Mouse (Mus musculus) small intestine, adult 2 months (tissue): ENCODE results near the gene Dock1.

Source experiments
- CTCF ChIP-seq: fragments of 200-500 bp; IDR thresholded peaks from 2 replicates; pipeline ENCODE4 v1.5.1; 2012; ENCODE audit warnings: low read depth, mild to moderate bottlenecking, control low read depth, inconsistent platforms, low read length, moderate library complexity, mixed read lengths; ENCODE audit not compliant: insufficient replicate concordance, insufficient read length; ENCODE audit errors: extremely low read depth
- POLR2A ChIP-seq: fragments of 200-500 bp; IDR thresholded peaks from 2 replicates; pipeline ENCODE4 v1.6.1; 2012; ENCODE audit warnings: low read depth, mild to moderate bottlenecking, control low read depth, inconsistent platforms, low read length, moderate library complexity

GRCm38 (mm10) chr7:134794889-134795288 lies 124.4 kb downstream of the Dock1 start:
- TF ChIP-seq CTCF = no peak
- no peak for TF ChIP-seq POLR2A
